Mouse (Mus musculus) heart, adult 11 months (tissue): Measurements from ENCODE around the gene Glis2.

ENCODE experiments used
- DNase-seq: peaks from one replicate; pipeline ENCODE4 v3.0.0; 2022

The Glis2 gene

DNA sequence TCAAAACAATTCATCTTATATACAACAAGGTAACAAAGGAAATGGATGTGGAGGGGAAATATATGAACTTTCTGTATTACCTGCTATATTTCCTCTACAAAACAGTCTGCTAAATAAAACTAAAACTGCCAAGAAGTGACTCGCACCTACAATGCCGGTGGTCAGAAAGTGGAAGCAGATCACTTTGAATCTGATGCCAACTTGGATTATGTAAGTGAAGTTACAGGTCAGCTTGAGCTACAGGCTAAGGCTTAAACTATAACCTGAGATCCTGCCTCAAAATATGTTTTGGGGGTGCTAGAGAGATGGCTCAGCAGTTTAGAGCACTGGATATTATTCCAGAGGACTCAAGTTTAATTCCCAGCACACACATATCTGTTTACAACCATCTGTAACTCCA, 71.2 kb downstream of the Glis2 start:
- no peak for DNase-seq

- DNase-seq: peak; percentile 96
Observed at GRCm38 (mm10) chr16:4667190-4667808, 72.8 kb downstream of the Glis2 start.

GRCm38 (mm10) chr16:4670317-4670716, 75.8 kb downstream of the Glis2 start:
- DNase-seq: no peak

DNA sequence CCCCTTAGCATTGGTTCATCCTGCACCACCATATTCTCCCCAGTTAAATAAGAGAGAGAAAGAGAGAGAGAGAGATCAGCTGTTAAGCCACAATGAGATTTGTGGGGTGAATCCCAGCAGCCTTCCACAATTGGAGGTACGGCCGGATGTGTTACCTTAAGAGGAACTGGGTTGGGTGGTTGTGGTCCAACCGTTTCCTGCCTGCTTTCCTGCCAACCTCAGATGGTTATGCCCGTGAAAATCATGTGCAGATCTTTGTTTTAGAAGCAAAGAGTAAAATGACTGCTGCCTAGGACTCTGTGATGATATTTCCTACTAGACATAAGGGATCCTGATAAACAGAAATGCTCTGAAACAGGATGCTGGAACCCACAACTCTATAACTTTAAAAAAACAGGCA, 79.6 kb downstream of the Glis2 start:
- DNase-seq: no peak
